Mouse (Mus musculus) megakaryocyte progenitor cell, adult 5-6 weeks (primary cell): ENCODE data around the gene Rasd2. TPM values are rescaled to one million over a fixed set of nuclear protein-coding genes. Genes with fewer than 3 reads are reported as not detected.

Experiments used
- ATAC-seq: replicated peaks from 2 replicates; pipeline ENCODE4 v1.8.0; 2016; ENCODE audit warnings: mild to moderate bottlenecking, moderate TSS enrichment, inconsistent platforms; ENCODE audit not compliant: poor library complexity
- total RNA-seq, 2 experiments: library from RNA; stranded (forward) in 1 of 2; stranded (reverse) in 1 of 2; fragments of 157-497, 149-512 nt in 1 of 2; fragments of 200-1000 nt in 1 of 2; gene quantifications; 2 replicates each; pipeline versions ENCODE4 v1.2.3 to v1.2.4; 2015 to 2017

Rasd2 gene
- total RNA-seq (2015) (0.12 TPM in 1 of 2 replicates, not detected in the other), total RNA-seq (2017) (0.04 TPM in 1 of 2 replicates, not detected in the other)

- ATAC-seq = no peak
These were observed at the start of gene Rasd2 for GRCm38 (mm10) chr8:75213686-75214085. Gene Rasd2 (plus strand): TSS chr8:75213944.

GRCm38 (mm10) chr8:75169363-75169762 lies 44.4 kb upstream of the Rasd2 start:
- no peak for ATAC-seq

GRCm38 (mm10) chr8:75172009-75172685 lies 41.6 kb upstream of the Rasd2 start:
- no peak for ATAC-seq

GRCm38 (mm10) chr8:75193022-75193421 lies 20.7 kb upstream of the Rasd2 start:
- peak; percentile 82 for ATAC-seq

- no peak for ATAC-seq
These were observed 19.2 kb upstream of the Rasd2 start for GRCm38 (mm10) chr8:75194473-75195071.

- no peak for ATAC-seq
These were observed 16.6 kb upstream of the Rasd2 start for GRCm38 (mm10) chr8:75197170-75197569.

- ATAC-seq = no peak
These were observed 15.9 kb upstream of the Rasd2 start for GRCm38 (mm10) chr8:75197862-75198261.

- ATAC-seq = no peak
These were observed 15.4 kb upstream of the Rasd2 start for GRCm38 (mm10) chr8:75198300-75198699.

- no peak for ATAC-seq
These were observed 14.6 kb upstream of the Rasd2 start for GRCm38 (mm10) chr8:75198988-75199765.

GRCm38 (mm10) chr8:75199914-75200313 lies 13.8 kb upstream of the Rasd2 start:
- ATAC-seq = no peak

GRCm38 (mm10) chr8:75202041-75202656 lies 11.6 kb upstream of the Rasd2 start:
- ATAC-seq = no peak

GRCm38 (mm10) chr8:75202913-75203312 lies 10.8 kb upstream of the Rasd2 start:
- ATAC-seq = no peak

- ATAC-seq = peak; percentile 69
These were observed 10.3 kb upstream of the Rasd2 start for GRCm38 (mm10) chr8:75203420-75203819.

GRCm38 (mm10) chr8:75204190-75204868 lies 9.4 kb upstream of the Rasd2 start:
- no peak for ATAC-seq

- no peak for ATAC-seq
These were observed 2.3 kb upstream of the Rasd2 start for GRCm38 (mm10) chr8:75211461-75211860.

GRCm38 (mm10) chr8:75212631-75213306 lies 975 bp upstream of the Rasd2 start:
- ATAC-seq = peak; percentile 82

- ATAC-seq = 0 out of 2 replicates have a peak, but pooled peaks have one; percentile 2
These were observed 465 bp upstream of the Rasd2 start for GRCm38 (mm10) chr8:75213307-75213651.

- ATAC-seq = no peak
These were observed 1.3 kb downstream of the Rasd2 start for GRCm38 (mm10) chr8:75215046-75215445.

GRCm38 (mm10) chr8:75215931-75216330 lies 2.2 kb downstream of the Rasd2 start:
- ATAC-seq = no peak

- no peak for ATAC-seq
These were observed 3.1 kb downstream of the Rasd2 start for GRCm38 (mm10) chr8:75216886-75217285.
